Mouse (Mus musculus): ENCODE results near the gene Top2a. TPM values are rescaled to one million over a fixed set of nuclear protein-coding genes. Genes with fewer than 3 reads are reported as not detected.
"Not testable (repeated sequence)": the region's sequence is repeated elsewhere in the genome, so short reads cannot be mapped to it uniquely, and the experiment has no call there.

Gene Top2a
- total RNA-seq, 2 experiments from 2014 or later, result 0.87 to 1.3 TPM

GRCm38 (mm10) chr11:98995987-98996386 lies 28.0 kb downstream of the Top2a start:
- intact Hi-C loops (cut with DNase I), result no loop called here
- DNase-seq (ENCODE audit: low spot score in 2 of 2), result no peak

- intact Hi-C loops (cut with DNase I), result no loop called here
Measured at GRCm38 (mm10) chr11:98990866-98991265, 33.1 kb downstream of the Top2a start.

GRCm38 (mm10) chr11:98988260-98988659 lies 35.7 kb downstream of the Top2a start:
- intact Hi-C loops (cut with DNase I), result loop anchor here (10.0 kb wide), 2 partner anchors 307 to 1317 kb away; no protein-coding TSS in a partner anchor
- DNase-seq (ENCODE audit: low spot score in 2 of 2), result not testable (repeated sequence)

More at GRCm38 (mm10) chr11:98990866-98991265, 33.1 kb downstream of the Top2a start:
- no peak for DNase-seq (ENCODE audit: low spot score in 2 of 2)

GRCm38 (mm10) chr11:98985542-98985941 lies 38.4 kb downstream of the Top2a start:
- no peak for DNase-seq (ENCODE audit: low spot score in 2 of 2)
- intact Hi-C loops (cut with DNase I), result loop anchor here (10.0 kb wide), 2 partner anchors 309 to 1319 kb away; no protein-coding TSS in a partner anchor

- intact Hi-C loops (cut with DNase I), result loop anchor here (5.0 to 10.0 kb wide), 3 partner anchors 54 to 1321 kb away; no protein-coding TSS in a partner anchor
- no peak for DNase-seq (ENCODE audit: low spot score in 2 of 2)
Measured at GRCm38 (mm10) chr11:98983551-98983950, 40.4 kb downstream of the Top2a start.

- no peak for DNase-seq (ENCODE audit: low spot score in 2 of 2)
- intact Hi-C loops (cut with DNase I), result loop anchor here (5.0 to 10.0 kb wide), 3 partner anchors 55 to 1322 kb away; no protein-coding TSS in a partner anchor
Measured at GRCm38 (mm10) chr11:98982773-98983133, 41.2 kb downstream of the Top2a start, which contains the start of gene Gjd3. Gjd3 (minus strand) TSS chr11:98983016.

GRCm38 (mm10) chr11:98981997-98982772 lies 41.8 kb downstream of the Top2a start:
- intact Hi-C loops (cut with DNase I), result loop anchor here (2.0 to 10.0 kb wide), 4 partner anchors 55 to 1323 kb away; no protein-coding TSS in a partner anchor
- DNase-seq (ENCODE audit: low spot score in 2 of 2), result peak; percentile 81 to 82

- no peak for DNase-seq (ENCODE audit: low spot score in 2 of 2)
- intact Hi-C loops (cut with DNase I), result loop anchor here (2.0 to 10.0 kb wide), 4 partner anchors 56 to 1323 kb away; no protein-coding TSS in a partner anchor
Measured at GRCm38 (mm10) chr11:98981289-98981996, 42.5 kb downstream of the Top2a start.

- intact Hi-C loops (cut with DNase I), result no loop called here
Measured at GRCm38 (mm10) chr11:98979356-98979755, 44.6 kb downstream of the Top2a start.

GRCm38 (mm10) chr11:98978526-98979148 lies 45.4 kb downstream of the Top2a start:
- DNase-seq (ENCODE audit: low spot score in 2 of 2), result no peak
- intact Hi-C loops (cut with DNase I), result no loop called here

More at GRCm38 (mm10) chr11:98979356-98979755, 44.6 kb downstream of the Top2a start:
- no peak for DNase-seq (ENCODE audit: low spot score in 2 of 2)

GRCm38 (mm10) chr11:98974871-98975719 lies 48.9 kb downstream of the Top2a start:
- peak; percentile 78 to 85 for DNase-seq (ENCODE audit: low spot score in 2 of 2)
- intact Hi-C loops (cut with DNase I), result loop anchor here (1.0 to 5.0 kb wide), 2 partner anchors 113 to 175 kb away; partner anchors contain the start of gene Wipf2

GRCm38 (mm10) chr11:98974213-98974612 lies 49.8 kb downstream of the Top2a start:
- intact Hi-C loops (cut with DNase I), result loop anchor here (5.0 kb wide), 1 partner anchor 112 kb away; the partner anchor contains the start of gene Wipf2

GRCm38 (mm10) chr11:98973584-98973983 lies 50.4 kb downstream of the Top2a start:
- no peak for DNase-seq (ENCODE audit: low spot score in 2 of 2)
- intact Hi-C loops (cut with DNase I), result loop anchor here (5.0 kb wide), 1 partner anchor 111 kb away; the partner anchor contains the start of gene Wipf2

More at GRCm38 (mm10) chr11:98974213-98974612, 49.8 kb downstream of the Top2a start:
- DNase-seq (ENCODE audit: low spot score in 2 of 2), result no peak

GRCm38 (mm10) chr11:98972801-98973360 lies 51.1 kb downstream of the Top2a start:
- no peak for DNase-seq (ENCODE audit: low spot score in 2 of 2)
- intact Hi-C loops (cut with DNase I), result loop anchor here (1.0 to 5.0 kb wide), 2 partner anchors 51 to 111 kb away; partner anchors contain the start of gene Wipf2

GRCm38 (mm10) chr11:98972215-98972614 lies 51.8 kb downstream of the Top2a start:
- intact Hi-C loops (cut with DNase I), result loop anchor here (1.0 to 5.0 kb wide), 2 partner anchors 50 to 110 kb away; partner anchors contain the start of gene Wipf2

GRCm38 (mm10) chr11:98971316-98972031 lies 52.5 kb downstream of the Top2a start:
- no peak for DNase-seq (ENCODE audit: low spot score in 2 of 2)
- intact Hi-C loops (cut with DNase I), result loop anchor here (1.0 to 5.0 kb wide), 2 partner anchors 49 to 109 kb away; partner anchors contain the start of gene Wipf2

More at GRCm38 (mm10) chr11:98972215-98972614, 51.8 kb downstream of the Top2a start:
- peak; percentile 75 to 83 for DNase-seq (ENCODE audit: low spot score in 2 of 2)

All from left cerebral cortex, postnatal 25 days (tissue).